Mouse (Mus musculus) testis, adult 10 weeks (tissue): Measurements from ENCODE around the gene Gm17334. TPM values are rescaled to one million over a fixed set of nuclear protein-coding genes. Genes with fewer than 3 reads are reported as not detected.

Experiments used
- polyA plus RNA-seq: library from polyadenylated mRNA; stranded (reverse); fragments of 350-450 nt; fragmentation: Illumina TruSeq; extraction: RNeasy Lipid Tissue Mini Kit (QIAGEN cat#74804); gene quantifications from one replicate; pipeline ENCODE4 v1.2.3, GENCODE M21; 2014; ENCODE audit warnings: low read depth, low replicate concordance

Gm17334 gene
- polyA plus RNA-seq: not detected

DNA sequence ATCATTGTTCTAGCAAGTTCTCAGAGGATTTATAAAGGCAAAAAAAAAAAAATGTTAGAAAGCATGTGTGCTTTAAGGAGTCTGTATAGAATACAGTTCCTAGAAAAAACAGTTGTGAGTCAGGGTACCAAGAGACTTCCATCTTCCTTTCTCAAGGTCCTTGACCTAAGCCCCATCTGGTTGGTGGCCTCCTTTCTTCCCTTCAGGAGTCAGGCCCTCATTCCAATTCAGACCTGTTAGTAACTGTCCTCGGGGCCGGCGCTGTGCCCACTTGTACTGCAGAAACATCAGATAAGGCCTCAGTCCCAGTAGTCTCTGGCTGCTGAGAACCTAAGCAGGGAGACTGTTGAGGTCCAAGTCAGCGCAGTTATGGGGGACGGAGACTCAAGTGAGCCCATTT lies at the start of gene Gm17334:
Gene Gm17334, minus strand, starts transcription at position 101 of the 400 bp plus-strand sequence.

DNA sequence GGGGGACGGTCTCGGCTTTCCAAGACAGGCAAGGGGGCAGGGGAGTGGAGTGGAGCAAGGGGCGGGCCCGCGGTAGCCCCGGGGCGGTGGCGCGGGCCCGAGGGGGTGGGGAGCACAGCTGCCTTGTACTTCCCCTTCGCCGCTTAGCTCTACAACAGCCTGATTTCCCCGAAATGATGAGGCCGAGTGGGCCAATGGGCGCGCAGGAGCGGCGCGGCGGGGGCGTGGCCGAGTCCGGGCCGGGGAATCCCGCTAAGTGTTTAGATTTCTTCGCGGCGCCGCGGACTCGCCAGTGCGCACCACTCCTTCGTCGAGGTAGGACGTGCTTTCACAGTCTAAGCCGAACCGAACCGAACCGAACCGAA lies 3.2 kb downstream of the Gm17334 start, which contains the start of gene Irf1:
Gene Irf1, plus strand, starts transcription at position 255 of the 365 bp plus-strand sequence.

Other genes with a start within 250 kb of the Gm17334 start
- gene Kif3a, start 205.8 kb downstream of the Gm17334 start, polyA plus RNA-seq: 95.1 TPM
- gene Il4, start 154.5 kb downstream of the Gm17334 start, polyA plus RNA-seq: not detected
- gene Il13, start 138.5 kb downstream of the Gm17334 start, polyA plus RNA-seq: 0.29 TPM
- 16.9 TPM for gene Rad50, start 65.9 kb downstream of the Gm17334 start, polyA plus RNA-seq
- gene Il5, start 52.4 kb downstream of the Gm17334 start, polyA plus RNA-seq: 0.27 TPM
- gene Irf1, start 3.2 kb downstream of the Gm17334 start, polyA plus RNA-seq: 0.94 TPM
- gene Gm12216, start 86.1 kb upstream of the Gm17334 start, polyA plus RNA-seq: 0.28 TPM
- gene Slc22a5, start 118.5 kb upstream of the Gm17334 start, polyA plus RNA-seq: 18.0 TPM
- gene Slc22a21, start 207.1 kb upstream of the Gm17334 start, polyA plus RNA-seq: 62.0 TPM